Mouse (Mus musculus) fibroblast of lung, adult 2 months (primary cell): ENCODE data around the gene Itga7.
A peak's percentile ranks its signal among the peaks of the same experiment; 100 is the strongest.

Experiments used
- DNase-seq: peaks from one replicate; pipeline ENCODE4 v3.0.0-alpha.2; 2011; ENCODE audit warnings: low read depth

Gene Itga7

DNA sequence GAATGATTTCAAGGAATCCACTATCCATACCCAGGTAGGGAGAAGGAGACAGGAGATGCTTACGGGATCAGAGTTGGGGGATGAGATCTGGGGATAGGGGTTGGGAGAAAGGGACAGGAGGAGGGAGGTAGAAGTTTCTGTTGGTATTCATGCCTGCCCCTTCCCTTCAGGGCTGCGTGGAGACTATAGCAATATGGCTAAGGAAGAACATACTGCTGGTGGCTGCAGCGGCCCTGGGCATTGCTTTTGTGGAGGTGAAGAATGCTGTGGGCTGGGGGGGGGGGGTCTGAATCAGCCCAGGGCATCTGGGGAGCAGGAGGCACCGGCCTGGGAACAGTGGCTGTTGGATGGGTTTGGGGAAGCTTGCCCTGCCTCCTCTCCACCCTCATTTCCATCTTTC, 21.4 kb upstream of the Itga7 start:
- no peak for DNase-seq

DNA sequence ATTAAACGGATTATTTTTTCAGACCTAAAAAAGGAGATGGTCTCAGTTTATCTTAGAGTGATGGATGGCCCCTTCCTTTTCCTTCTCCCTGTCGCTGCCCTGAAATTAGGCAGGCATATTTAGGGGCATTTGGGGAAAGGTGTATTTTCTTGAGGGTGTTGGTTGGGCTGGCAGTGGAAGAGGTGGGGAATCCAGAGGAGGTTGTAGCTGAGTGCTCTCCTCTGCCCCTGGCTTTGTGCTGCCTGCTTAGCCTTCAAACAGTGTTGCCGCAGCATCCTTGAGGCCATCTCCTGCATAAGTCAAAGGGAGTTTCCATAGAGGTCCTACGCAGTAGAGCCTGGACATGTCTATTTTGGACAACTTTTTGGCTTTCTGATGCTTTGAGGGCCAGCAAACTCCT, 20.8 kb upstream of the Itga7 start:
- DNase-seq = no peak

DNA sequence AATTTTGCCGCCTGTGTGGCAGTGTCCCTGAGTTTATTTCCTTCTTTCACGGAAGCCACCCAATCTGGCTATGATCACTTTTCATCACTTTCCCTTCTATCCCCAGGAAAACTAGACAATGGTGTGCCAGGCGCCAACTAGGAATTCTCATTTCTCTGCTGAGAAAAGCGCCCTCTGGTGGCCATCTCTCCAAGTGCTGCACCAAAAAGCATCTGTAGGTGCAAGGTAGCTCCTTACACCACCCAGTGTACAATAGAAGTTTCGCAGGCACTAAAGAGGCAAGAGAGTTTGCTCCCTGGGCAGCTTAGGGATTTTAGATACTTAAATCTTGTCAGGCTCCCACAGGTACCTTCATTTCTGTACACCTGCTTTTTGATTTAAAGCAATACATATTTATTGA, 20.4 kb upstream of the Itga7 start:
- DNase-seq = peak; percentile 67

DNA sequence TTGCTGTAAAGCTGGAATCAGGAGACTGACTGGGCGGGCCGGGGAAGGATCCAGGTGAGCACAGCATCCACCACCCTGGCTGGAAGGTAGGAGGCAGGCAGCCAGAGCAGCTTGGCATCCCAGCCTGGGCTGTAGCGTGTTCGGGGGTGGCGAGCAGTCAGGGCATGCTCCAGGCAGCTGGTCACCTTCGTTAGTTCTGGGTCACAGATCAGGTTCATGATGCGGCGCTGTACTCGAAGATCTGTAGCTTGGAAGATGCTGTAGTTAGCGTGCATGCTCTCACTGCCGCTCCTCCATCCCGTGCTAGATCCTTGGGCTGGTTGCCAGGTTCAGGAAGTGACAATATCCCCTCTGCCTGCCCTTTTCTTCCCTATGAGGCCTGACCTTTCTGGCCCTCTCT, 19.9 kb upstream of the Itga7 start:
- DNase-seq = no peak

DNA sequence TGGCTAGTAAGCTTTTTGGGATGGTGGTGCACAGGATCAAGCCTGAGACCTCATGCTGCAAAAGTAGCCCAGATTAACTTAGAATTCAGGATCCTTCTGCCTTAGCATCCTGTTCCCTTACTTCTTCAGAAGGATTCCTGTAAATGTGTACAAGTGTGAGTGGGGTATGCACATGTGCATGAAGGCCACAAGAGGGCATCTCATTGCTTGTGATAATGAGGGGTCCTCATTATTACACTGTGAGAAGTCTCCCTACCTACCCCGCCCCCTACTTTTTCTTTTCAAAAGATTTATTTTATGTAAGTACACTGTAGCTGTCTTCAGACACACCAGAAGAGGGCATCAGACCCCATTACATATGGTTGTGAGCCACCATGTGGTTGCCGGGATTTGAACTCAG, 18.1 kb upstream of the Itga7 start:
- no peak for DNase-seq

DNA sequence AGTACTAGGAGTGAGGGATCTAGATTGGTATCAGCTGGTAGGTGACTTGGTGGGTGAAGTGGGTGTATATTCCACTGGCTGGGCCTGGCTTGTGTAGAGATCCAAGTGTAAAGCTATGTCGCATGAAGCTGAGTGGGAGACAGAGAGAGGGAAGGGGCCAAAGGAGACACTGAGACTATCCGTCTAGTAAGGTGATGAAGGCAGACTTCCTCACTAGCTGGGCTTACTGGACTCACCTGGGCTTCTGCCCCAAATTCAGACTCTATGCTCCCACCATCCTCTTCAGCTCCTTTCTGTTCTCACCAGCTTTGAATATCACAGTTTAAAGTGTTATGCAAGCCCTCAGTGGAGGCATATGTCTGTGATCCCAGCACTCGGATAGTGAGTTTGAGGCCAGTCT, 17.0 kb upstream of the Itga7 start:
- DNase-seq = no peak

DNA sequence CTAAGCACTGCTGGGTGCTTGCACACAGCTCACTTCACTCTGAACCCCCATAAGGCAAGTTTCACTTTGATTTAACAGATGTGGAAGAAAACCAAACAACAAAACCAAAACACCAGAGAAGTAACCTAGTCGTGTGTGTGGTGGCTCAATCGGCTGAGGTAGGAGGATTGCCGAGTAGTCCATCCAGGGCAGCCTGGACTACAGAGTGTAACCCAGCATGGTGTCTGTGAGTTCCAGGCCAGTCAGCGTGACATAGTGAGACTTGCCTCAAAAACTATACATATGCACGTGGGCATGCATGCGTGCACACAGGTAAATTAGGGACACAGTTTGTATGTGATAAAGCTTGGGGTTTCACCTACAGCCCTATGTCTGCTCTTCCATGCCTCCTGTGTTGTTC, 16.2 kb upstream of the Itga7 start:
- DNase-seq = no peak

DNA sequence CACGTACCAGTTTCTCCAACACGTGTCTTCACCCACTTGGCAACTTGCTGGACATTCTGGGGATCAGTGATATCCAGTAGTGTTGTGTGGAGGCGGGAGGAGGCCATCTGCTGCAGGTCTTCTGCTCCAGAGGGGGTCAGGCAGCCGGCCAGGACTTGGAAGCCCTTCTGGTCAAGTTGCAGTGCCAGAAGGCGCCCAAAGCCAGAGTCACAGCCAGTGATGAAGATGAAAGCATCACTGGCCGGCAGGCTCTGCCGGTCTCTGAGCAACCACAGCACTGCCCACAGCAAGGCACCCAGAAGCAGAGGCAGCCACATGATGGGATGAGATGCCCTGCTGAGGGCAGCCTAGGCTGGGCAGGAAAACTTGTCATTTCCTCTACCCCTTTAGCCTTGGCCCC, 15.4 kb upstream of the Itga7 start:
- peak; percentile 37 for DNase-seq

DNA sequence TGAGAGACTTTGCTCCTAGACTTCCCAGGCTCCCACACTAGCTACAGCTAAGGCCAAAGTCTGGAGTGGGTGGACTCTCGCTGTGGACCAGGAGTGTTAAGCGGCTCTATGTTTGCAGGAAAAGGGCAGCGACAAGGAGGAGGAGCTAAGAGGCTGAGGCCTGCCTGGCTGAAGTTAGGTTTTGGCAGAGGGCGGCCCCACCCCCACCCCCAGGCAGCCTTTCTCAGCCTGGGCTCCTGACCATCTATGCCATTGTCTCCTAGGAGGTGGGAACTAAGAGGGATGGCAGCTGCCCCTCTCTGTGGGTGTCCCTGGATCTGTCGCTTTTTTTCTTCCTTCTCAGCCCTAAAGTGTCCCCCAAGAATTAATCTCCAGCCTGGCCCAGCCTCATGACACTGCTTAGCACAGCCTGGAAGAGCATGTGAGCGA, 14.4 kb upstream of the Itga7 start:
- peak; percentile 73 for DNase-seq

DNA sequence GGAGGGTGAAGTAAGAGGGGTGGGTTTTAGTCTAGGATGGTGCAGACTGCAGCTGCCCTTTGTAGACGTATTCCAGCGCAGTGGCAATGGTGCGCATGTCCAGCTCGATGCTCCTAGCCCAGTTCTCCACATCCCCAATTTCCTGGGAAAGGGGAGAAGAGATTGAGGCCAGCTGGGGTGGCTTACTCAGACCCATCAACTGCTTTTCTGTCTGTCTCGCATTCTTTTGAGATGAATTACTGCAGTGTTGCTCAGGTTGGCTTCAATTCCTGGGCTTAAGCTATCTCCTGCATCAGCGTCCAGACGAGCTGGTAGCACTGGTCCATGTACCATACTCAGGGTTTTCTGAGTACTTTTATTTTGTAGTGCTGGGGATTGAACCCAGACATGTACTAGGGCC, 13.7 kb upstream of the Itga7 start:
- DNase-seq = no peak

DNA sequence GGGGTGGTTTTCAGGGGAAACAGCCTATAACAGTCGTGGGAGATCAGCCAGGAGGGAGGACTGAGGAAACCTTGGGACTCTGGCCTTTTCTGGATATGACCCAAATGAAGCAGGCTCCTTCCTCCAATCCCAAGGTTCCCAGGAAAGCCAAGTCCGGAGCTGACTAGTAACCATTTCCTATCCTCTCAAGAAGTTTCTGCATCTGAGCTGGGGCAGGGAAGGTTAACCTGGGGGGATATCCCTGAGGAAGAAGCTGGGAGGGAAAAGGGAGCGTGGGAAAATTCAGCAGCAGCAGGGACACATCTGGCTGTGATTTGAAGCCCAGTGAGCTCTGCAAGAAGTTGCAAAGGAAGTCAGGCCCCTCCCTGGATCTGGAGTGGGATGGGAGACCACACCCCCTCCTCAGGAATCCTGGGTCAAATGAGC, 12.9 kb upstream of the Itga7 start:
- DNase-seq = peak; percentile 67

DNA sequence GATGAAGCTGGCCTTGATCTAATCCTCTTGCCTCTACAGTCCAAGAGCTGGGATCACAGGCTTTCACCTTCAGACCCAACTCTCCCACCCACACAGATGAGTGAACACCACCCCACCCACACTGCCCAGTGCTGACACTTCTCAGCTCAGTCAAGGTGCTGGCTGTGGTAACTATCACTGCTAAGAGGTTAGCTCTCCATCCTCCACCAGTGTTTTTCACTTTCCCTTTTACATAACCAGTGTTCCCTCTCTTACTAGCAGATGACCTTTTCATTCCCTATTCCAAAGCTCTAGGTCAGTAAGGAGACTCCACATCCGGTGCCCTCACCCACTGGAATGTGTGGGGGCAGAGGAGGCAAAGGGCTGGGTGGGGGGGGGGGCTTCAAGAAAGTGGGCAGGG, 12.4 kb upstream of the Itga7 start:
- DNase-seq = no peak

DNA sequence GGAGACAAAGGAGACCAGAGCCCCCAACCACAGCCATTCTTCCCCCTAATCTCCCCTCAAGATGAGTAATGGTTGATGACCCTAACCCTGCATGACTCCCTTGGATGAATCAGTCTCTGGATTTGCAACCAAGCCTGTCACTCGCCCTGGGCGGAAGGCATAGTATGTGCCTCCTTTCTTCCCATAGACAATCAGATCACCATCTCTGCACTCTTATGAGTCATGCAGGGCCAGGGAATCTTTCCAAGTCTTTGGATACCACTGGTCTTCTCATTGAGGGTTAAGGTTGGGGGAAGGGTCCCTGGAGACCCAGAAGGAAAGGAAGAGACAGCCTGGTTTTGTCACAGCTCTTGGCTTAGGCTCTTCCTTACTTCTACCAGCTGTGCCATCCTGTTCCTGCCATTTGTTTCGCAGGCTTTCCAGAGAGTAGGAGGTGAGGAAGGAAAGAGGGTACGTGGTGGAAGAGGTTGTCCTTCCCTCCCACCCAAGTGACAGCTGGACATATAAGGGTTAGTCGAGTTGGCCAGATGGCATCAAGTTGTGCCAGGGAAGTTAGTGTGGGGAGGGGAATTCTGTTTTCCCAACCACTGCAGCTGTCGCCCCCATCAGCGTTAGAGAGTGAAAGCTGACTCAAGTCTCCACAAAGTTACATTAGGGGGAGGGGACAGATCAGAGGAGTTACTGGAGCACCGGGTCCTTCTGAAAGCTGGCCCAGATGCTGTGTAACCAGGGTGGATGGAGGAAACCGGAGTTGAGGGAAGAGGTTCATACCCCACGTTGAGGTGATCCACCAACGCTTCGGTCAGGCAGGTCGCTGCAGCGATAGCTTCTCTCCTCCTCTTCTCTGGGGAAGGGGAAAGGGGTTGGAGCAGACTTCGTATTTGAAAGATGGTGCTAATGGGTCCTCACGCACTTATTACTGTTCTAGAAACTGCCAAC, 11.5 kb upstream of the Itga7 start:
- no peak for DNase-seq

DNA sequence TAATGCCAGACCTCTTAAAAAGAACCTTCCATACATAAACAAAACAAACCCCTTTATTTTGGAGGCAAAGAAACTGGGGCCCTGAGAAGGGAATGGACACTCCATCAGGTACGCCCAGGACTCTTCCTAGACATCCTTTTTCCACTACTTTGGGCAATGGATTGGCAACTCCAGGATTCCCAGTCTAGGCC, 10.9 kb upstream of the Itga7 start, which contains the start of gene Rdh5:
Gene Rdh5, minus strand, starts transcription at position 67 of the 191 bp plus-strand sequence.
- DNase-seq = no peak

DNA sequence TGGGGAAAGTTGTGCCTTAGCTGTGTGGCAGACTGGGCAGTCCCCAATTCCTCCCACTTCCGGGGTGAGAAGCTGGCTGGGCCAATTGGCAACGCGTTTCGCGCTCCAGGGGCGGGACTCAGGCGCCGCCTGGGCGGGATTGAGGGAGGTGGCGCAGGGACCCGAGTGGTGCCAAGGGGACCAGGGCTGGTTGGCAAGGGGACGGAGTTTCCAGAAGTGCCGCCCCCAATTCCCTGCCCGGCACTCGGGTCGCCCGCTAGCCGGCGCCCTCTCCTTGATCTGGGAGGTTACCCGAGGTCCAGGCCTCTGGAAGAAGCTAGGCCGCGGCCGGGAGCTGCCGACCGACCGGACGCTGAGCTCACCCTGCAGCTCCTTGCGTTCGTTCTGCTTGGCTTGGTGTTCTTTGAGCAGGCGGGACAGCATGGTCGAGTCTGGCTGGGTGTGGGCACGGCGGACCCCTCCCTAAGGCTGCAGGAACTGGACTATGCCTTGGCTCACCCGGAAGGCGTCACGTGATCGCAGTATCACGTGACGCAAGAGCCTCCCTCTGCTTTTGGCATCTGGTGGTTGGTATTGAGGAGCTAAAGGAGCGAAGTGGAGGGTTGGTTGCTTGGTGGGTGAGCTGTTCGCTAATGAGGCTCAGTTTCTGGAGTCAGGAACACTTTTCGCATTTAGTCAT, 10.5 kb upstream of the Itga7 start:
- peak; percentile 92 for DNase-seq

DNA sequence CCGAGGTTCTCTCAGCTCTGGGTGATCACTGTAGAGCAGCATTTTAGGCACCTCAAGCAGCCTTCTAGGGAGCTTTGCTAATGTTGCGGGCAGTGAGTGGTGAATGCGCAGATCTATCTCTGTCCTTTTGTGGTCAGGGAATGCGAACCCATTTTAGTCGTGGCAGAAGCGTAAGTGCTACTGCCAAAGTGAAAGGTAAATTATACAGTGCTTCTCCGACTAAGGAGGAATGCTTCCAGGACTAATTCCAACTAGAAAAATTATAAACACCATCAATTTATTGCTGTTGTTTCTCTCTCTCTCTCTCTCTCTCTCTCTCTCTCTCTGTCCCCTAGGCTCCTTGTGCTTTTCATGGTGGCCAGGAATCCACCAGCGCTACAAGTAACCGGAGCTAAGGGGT, 9.7 kb upstream of the Itga7 start, which contains the start of gene Bloc1s1:
Gene Bloc1s1, minus strand, starts transcription at position 101 of the 400 bp plus-strand sequence.
- no peak for DNase-seq

DNA sequence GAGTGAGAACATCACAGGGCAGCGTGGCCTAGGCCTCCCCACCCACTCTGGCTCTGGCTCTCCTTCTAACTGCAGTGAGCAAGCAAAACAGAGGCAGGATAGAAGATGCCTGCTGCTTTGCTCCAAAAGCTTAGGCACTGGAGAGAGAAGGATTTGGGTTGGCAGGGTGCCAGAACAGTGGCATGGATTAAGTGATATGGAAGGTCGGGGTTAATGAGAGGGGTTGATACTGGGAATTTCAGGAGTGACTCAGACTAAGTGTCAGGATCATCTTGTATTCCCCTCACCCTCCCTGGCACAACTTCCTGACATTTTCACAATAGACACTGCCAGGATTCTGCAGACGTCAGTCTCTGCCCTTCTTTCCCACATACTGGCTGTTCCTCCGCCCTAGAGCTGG, 5.3 kb upstream of the Itga7 start:
- no peak for DNase-seq

DNA sequence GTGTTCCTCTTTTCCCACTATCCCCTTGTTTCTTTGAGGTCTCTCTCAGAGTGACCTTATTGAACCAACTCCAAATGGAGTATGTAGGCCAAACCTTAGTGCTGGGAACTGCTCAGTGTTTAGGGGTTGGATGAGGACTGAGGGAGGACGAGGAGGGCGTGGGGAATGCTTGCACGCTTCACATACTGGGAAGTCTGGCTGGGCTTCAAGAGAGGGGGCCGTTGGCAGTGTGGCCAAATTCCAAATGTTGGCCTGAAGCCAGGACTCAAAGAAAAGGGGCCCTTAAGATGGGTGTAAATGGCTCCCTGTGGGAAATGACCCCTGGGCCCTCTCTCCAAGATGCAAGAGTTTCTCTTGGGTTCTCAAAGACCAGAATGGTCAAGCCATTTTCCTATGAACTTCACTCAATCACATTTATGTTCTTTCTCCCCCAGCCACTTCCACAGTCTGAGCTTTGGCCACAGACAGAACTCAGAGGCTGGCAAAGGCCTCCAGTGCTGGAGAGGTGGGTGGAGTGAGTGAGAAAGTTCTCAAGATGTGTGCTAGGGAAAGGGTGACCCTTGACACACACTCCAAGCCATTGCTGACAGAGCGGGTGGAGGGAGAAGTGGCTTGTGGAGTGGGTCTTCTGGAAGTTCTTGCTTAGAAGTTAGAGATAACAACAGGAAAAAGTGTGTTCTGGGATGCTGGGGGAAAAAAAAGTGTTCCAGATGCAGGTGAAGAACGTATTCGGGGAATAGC, 3.8 kb upstream of the Itga7 start:
- DNase-seq = no peak

DNA sequence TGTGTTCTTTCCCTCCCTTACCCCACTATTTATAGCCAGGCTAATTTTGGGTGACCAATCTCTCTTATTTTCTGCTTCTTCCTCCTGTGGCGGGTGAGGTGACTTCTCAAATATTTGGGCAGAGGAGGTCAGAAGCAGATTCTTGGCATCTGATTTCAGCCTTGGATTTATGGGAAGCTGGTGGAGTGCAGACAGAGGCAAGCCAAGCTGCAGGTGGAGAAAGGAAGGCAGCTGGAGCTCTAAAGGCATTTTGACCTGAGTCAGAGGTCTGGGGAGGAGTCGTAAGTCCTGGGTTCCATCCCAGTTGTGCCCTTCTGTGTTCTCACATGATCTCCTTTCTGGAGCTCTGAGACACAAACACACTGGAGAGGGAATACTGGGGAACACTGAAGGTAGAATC, 2.2 kb upstream of the Itga7 start:
- no peak for DNase-seq

DNA sequence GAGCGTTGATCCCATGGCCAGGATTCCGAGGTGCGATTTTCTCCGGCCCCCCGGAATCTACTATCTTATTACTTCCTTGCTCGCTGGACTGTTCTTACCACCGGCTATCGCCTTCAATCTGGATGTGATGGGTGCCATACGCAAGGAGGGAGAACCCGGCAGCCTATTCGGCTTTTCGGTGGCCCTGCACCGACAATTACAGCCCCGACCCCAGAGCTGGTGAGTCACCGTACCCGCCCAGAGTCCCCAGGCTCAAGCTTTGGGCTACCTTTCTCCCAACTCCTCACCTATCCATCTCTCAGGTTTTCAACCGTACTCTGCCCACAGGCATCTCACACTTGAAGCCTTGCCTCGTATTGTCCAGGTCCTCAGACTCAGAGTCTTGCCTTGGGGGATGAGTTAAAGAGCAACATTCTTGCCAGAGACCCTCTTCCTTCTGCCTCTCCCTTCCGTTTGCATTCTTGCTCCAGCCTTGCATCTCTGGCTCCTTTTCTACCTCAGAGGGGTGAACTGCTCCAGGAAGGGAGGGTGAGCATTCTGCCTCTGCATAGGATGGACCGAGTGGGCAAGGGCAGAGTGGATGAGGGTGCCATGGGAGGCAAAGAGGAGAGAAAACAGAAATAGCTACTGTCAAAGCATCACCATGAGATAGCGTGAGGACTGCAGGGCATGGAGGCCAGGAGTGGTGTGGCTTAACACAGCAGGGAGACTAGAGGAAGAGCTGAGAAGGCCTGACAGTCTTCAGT, 531 bp downstream of the Itga7 start:
- DNase-seq = no peak

DNA sequence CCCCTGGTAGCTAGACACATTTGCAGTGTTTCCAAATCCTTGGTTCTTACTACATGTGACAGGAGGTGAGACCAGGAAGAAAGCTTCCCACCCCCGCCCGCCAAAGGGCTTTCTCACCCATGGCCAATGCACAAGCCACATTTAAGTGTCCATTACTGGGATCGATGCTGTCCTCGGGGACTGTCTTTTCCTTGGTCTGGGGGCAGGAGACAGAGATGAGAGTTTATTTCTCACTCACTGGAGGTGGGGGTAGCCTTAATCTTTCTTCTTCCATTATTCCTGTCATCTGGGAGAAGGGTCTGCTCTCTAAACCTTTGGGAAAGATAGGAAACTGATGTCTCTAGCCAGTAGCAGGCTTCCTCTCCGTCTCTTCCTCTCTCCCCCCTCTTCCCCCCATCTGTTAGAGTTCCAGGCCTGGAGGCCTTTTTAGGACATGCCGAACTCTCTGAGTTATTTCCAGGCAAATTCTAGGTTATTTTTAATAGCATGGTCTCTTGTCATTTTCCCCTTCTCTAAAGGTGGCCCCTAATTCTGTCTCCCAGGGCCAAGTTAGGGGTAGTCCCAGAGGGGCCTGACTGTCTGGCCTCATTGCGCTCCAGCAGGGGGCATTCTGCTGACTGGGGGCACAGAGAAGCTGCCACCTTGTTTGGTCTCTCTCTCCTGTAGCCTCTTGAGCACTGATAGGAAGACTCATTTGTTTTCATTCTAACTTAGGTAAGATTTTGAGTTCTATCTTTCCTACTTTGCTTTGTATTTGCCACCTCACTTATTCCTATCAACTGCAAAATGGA, 1.6 kb downstream of the Itga7 start:
- no peak for DNase-seq
